Mouse (Mus musculus) myocyte (in vitro differentiated cells): ENCODE results near the gene Tbrg4. TPM values are rescaled to one million over a fixed set of nuclear protein-coding genes. Genes with fewer than 3 reads are reported as not detected.

ENCODE experiments used
- H3K27me3 ChIP-seq: one replicate; pipeline ENCODE4 v1.6.1; 2011; ENCODE audit not compliant: control insufficient read depth, insufficient read depth, insufficient read length
- H3K36me3 ChIP-seq: one replicate; pipeline ENCODE4 v1.6.1; 2011; ENCODE audit not compliant: control insufficient read depth, insufficient read depth
- H3K4me2 ChIP-seq: one replicate; pipeline ENCODE4 v1.6.1; 2011; ENCODE audit warnings: low read depth, control low read depth
- H3K4me3 ChIP-seq: one replicate; pipeline ENCODE4 v1.5.1; 2011; ENCODE audit warnings: mild to moderate bottlenecking, control low read depth, moderate library complexity
- H3K79me2 ChIP-seq: one replicate; pipeline ENCODE4 v1.6.1; 2011; ENCODE audit not compliant: control insufficient read depth, insufficient read depth
- H3ac ChIP-seq: one replicate; pipeline ENCODE4 v1.6.1; 2011; ENCODE audit not compliant: control insufficient read depth, insufficient read length
- CEBPB ChIP-seq: IDR thresholded peaks from 2 replicates; pipeline ENCODE4 v1.6.1; 2011; ENCODE audit warnings: mild to moderate bottlenecking, moderate library complexity; ENCODE audit not compliant: poor library complexity, insufficient read depth, severe bottlenecking
- E2F4 ChIP-seq: IDR thresholded peaks from one replicate; pipeline ENCODE4 v1.6.1; 2011; ENCODE audit warnings: mild to moderate bottlenecking, control low read depth, moderate library complexity; ENCODE audit not compliant: insufficient read depth
- MAX ChIP-seq: IDR thresholded peaks from one replicate; pipeline ENCODE4 v1.6.1; 2011; ENCODE audit warnings: low read depth, mild to moderate bottlenecking, control low read depth
- MYOD1 ChIP-seq, 3 experiments: IDR thresholded peaks; one replicate each; pipeline ENCODE4 v1.6.1; 2011; ENCODE audit warnings: control low read depth in 2 of 3, low read depth in 2 of 3, mild to moderate bottlenecking in 2 of 3, moderate library complexity in 1 of 3; ENCODE audit not compliant: insufficient read length in 2 of 3, control insufficient read depth in 1 of 3
- MYOG ChIP-seq, 3 experiments: IDR thresholded peaks; one replicate each; pipeline ENCODE4 v1.6.1; 2011; ENCODE audit warnings: control low read depth in 2 of 3, low read depth in 2 of 3, mild to moderate bottlenecking in 2 of 3; ENCODE audit not compliant: insufficient read length in 2 of 3, control insufficient read depth in 1 of 3, insufficient read depth in 1 of 3
- POLR2A ChIP-seq: IDR thresholded peaks from one replicate; pipeline ENCODE4 v1.6.1; 2011; ENCODE audit warnings: low read depth, mild to moderate bottlenecking, control low read depth, moderate library complexity; ENCODE audit not compliant: insufficient read length
- POLR2AphosphoS2 ChIP-seq: IDR thresholded peaks from one replicate; pipeline ENCODE4 v1.6.1; 2011; ENCODE audit warnings: low read depth, control low read depth; ENCODE audit not compliant: insufficient read length
- REST ChIP-seq: IDR thresholded peaks from one replicate; pipeline ENCODE4 v1.6.1; 2011; ENCODE audit warnings: mild to moderate bottlenecking, control low read depth, moderate library complexity; ENCODE audit not compliant: insufficient read depth, insufficient read length
- SRF ChIP-seq: IDR thresholded peaks from one replicate; pipeline ENCODE4 v1.6.1; 2011; ENCODE audit warnings: low read depth; ENCODE audit not compliant: control insufficient read depth, insufficient read length
- TCF12 ChIP-seq: IDR thresholded peaks from one replicate; pipeline ENCODE4 v1.6.1; 2011; ENCODE audit warnings: mild to moderate bottlenecking, control low read depth; ENCODE audit not compliant: poor library complexity, insufficient read depth, severe bottlenecking
- TCF3 ChIP-seq: IDR thresholded peaks from one replicate; pipeline ENCODE4 v1.6.1; 2011; ENCODE audit warnings: low read depth, control low read depth; ENCODE audit not compliant: insufficient read length
- USF1 ChIP-seq: IDR thresholded peaks from one replicate; pipeline ENCODE4 v1.6.1; 2011; ENCODE audit warnings: low read depth, mild to moderate bottlenecking, control low read depth, moderate library complexity
- polyA plus RNA-seq: library from polyadenylated mRNA; unstranded; fragments of >200 nt; fragmentation: generic; extraction: Trizol; gene quantifications from one replicate; pipeline ENCODE4 v1.2.1, GENCODE M21; 2012; ENCODE audit warnings: missing spikeins

Tbrg4 gene
- polyA plus RNA-seq, 1 experiment = 71.7 TPM

DNA sequence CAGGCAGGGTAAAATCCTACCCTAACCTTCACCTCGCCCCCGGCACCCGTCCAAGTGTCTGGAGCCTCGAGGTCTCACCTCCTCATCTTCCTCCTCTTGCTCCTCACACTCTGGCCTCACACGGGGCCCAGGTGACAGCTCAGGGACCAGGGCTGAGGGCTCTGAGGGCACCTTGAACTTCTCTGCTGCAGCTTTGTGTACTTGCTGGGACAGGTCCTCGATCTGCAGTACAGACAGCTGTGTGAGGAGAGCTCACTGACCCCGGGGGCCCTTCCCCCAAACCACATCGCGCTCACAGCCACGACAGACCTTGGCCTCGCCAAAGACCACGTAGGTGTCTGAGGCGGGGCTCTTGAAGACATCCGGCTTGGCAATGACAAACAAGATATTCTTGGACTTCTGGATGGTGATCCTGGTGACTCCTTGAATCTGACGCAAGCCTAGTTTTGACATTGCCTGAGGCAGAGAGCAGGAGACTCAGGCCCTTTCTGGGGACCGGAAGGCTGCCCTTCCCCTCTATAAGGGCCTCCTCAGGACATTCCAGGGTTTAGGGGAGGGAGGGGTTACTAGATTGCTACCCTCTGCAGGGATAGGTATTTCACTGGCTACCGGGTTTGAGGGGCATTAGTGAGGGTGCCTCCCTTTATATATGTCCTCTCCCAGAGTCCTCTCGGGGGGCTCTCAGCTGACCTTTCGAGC, 27.5 kb downstream of the Tbrg4 start:
- TF ChIP-seq MYOD1 (IDR thresholded peaks at IDR 0.05; ENCODE audit: control insufficient read depth in 1 of 3, insufficient read length in 2 of 3, low read depth in 2 of 3) (no peak), TCF3 (no peak), USF1 (no peak), POLR2A (no peak)
- Histone ChIP-seq H3K4me2 (no peak overlapping the region), H3K27me3 (no peaks in the 10 kb centered on the region), H3ac (no peak overlapping the region), H3K79me2 (no peaks in the 10 kb centered on the region), H3K36me3 (peaks cover 19% of the 10 kb centered on the region), H3K4me3 (no peak overlapping the region)

DNA sequence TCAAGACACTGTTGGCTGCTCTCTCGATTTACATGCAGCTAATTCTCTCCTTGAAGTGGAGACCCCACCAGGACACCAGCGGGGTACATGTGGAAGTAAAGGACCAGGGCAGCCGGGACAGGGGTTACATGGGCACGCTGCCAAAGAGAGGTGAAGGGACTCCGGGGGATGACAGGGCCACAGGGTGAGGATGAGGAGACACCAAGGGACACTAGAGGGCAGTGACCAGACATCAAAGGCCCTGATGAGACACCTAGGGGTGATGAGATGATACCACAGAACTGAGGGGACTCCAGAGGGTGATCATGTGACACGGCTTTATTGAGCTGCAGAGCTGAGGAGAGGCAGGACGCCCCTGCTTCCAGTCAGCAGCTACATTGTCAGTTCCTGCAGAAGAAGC, 28.3 kb downstream of the Tbrg4 start:
- Histone ChIP-seq H3K36me3 (peaks cover 24% of the 10 kb centered on the region), H3K4me2 (no peak overlapping the region), H3K79me2 (no peaks in the 10 kb centered on the region), H3K27me3 (no peaks in the 10 kb centered on the region), H3ac (no peak overlapping the region), H3K4me3 (no peak overlapping the region)
- TF ChIP-seq POLR2AphosphoS2 = no peak
- no peak for TF ChIP-seq MYOD1 (IDR thresholded peaks at IDR 0.05; ENCODE audit: control insufficient read depth in 1 of 3, insufficient read length in 2 of 3, low read depth in 2 of 3)
- no peak for TF ChIP-seq TCF3

GRCm38 (mm10) chr11:6596616-6597015, 29.3 kb downstream of the Tbrg4 start:
- Histone ChIP-seq H3K27me3 (no peaks in the 10 kb centered on the region), H3K36me3 (peaks cover 31% of the 10 kb centered on the region), H3K79me2 (no peaks in the 10 kb centered on the region), H3K4me2 (no peak overlapping the region), H3ac (no peak overlapping the region), H3K4me3 (no peak overlapping the region)
- TF ChIP-seq E2F4 (no peak), POLR2A (no peak), TCF12 (no peak), MYOD1 (IDR thresholded peaks at IDR 0.05; ENCODE audit: control insufficient read depth in 1 of 3, insufficient read length in 2 of 3, low read depth in 2 of 3) (no peak), POLR2AphosphoS2 (no peak)

- Histone ChIP-seq H3K4me3 (no peak overlapping the region), H3K79me2 (no peaks in the 10 kb centered on the region), H3K4me2 (no peak overlapping the region), H3K36me3 (peaks cover 35% of the 10 kb centered on the region), H3ac (no peak overlapping the region), H3K27me3 (no peaks in the 10 kb centered on the region)
- TF ChIP-seq MYOG (IDR thresholded peaks at IDR 0.05; ENCODE audit: control insufficient read depth in 1 of 3, insufficient read depth in 1 of 3, insufficient read length in 2 of 3, low read depth in 2 of 3) (no peak), MYOD1 (IDR thresholded peaks at IDR 0.05; ENCODE audit: control insufficient read depth in 1 of 3, insufficient read length in 2 of 3, low read depth in 2 of 3) (no peak), POLR2AphosphoS2 (no peak), CEBPB (no peak), USF1 (no peak), POLR2A (no peak), SRF (no peak), TCF3 (no peak), MAX (no peak)
These were observed 29.7 kb downstream of the Tbrg4 start for GRCm38 (mm10) chr11:6596205-6596604.

DNA sequence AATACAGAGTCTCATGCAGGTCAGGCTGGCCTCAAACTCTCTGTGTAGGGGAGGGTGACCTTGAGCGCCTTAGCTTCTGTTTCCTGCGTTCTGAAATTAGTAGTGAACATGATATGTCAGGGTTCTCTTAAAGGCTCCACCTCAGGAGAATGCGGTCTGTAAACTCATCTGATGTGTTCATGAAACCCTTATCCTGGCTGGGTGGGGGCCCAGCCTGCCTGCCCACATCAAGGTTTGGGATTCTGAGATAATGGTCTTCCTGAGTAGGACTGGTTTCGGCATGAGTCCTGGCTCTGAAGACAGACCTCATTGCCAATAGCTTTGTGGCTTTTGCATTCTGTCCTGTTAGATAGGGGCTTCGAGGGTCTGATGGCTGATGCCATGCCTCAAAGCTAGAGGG, 30.5 kb downstream of the Tbrg4 start:
- Histone ChIP-seq H3K79me2 (no peaks in the 10 kb centered on the region), H3K4me2 (no peak overlapping the region), H3K4me3 (no peak overlapping the region), H3ac (no peak overlapping the region), H3K27me3 (no peaks in the 10 kb centered on the region), H3K36me3 (peaks cover 35% of the 10 kb centered on the region)
- TF ChIP-seq USF1 (no peak), REST (no peak), TCF12 (no peak), TCF3 (no peak), CEBPB (no peak), MYOG (IDR thresholded peaks at IDR 0.05; ENCODE audit: control insufficient read depth in 1 of 3, insufficient read depth in 1 of 3, insufficient read length in 2 of 3, low read depth in 2 of 3) (no peak), MYOD1 (IDR thresholded peaks at IDR 0.05; ENCODE audit: control insufficient read depth in 1 of 3, insufficient read length in 2 of 3, low read depth in 2 of 3) (no peak), POLR2AphosphoS2 (no peak), E2F4 (no peak), SRF (no peak)
